Mouse (Mus musculus) hindbrain, postnatal 0 days (tissue): Measurements from ENCODE around the gene Fbxl18. TPM values are rescaled to one million over a fixed set of nuclear protein-coding genes. Genes with fewer than 3 reads are reported as not detected.

Experiments
- ATAC-seq: fragments of 200-750 bp; cut with Nextera tagmentation; 2 replicates; pipeline ENCODE4 v1.8.0; 2017; ENCODE audit warnings: mild to moderate bottlenecking, moderate TSS enrichment, moderate library complexity
- DNase-seq: peaks from one replicate; pipeline ENCODE4 v3.0.0-alpha.2; 2015; ENCODE audit warnings: low spot score
- H3K27ac ChIP-seq: fragments of 300-500 bp; sonication (generic); 2 replicates; pipeline ENCODE4 v1.5.1; 2014; ENCODE audit warnings: mild to moderate bottlenecking
- H3K27me3 ChIP-seq: fragments of 300-500 bp; sonication (generic); 2 replicates; pipeline ENCODE4 v1.6.1; 2014; ENCODE audit warnings: low read length, mixed read lengths; ENCODE audit not compliant: insufficient read depth
- H3K36me3 ChIP-seq: fragments of 300-500 bp; sonication (generic); 2 replicates; pipeline ENCODE4 v1.6.1; 2014; ENCODE audit warnings: low read length, mixed read lengths; ENCODE audit not compliant: insufficient read depth
- H3K4me1 ChIP-seq: fragments of 300-500 bp; sonication (generic); 2 replicates; pipeline ENCODE4 v1.6.1; 2014; ENCODE audit warnings: antibody characterized with exemption, low read length, mixed read lengths; ENCODE audit not compliant: insufficient read depth
- H3K4me2 ChIP-seq: fragments of 300-500 bp; sonication (generic); 2 replicates; pipeline ENCODE4 v1.6.1; 2014; ENCODE audit warnings: low read depth, mild to moderate bottlenecking, low read length, moderate library complexity, mixed read lengths
- H3K4me3 ChIP-seq: fragments of 300-500 bp; sonication (generic); 2 replicates; pipeline ENCODE4 v1.5.1; 2014; ENCODE audit warnings: low read length
- H3K9ac ChIP-seq: fragments of 300-500 bp; sonication (generic); replicated peaks from 2 replicates; pipeline ENCODE4 v1.6.1; 2014; ENCODE audit warnings: mild to moderate bottlenecking, low read length, moderate library complexity, mixed read lengths
- H3K9me3 ChIP-seq: fragments of 300-500 bp; sonication (generic); 2 replicates; pipeline ENCODE4 v1.6.1; 2016; ENCODE audit warnings: low read length, mixed read lengths
- CTCF ChIP-seq: IDR thresholded peaks from 2 replicates; pipeline ENCODE4 v1.5.1; 2016; ENCODE audit warnings: antibody characterized with exemption, control low read depth, low read depth
- WGBS: fragments of 180-500 bp; shearing (Covaris S2); extraction: QIAGEN DNeasy Blood & Tissue Kit; methylation state at CpG from one replicate; pipeline ENCODE4 v1.1.7; 2014; 5-methylcytosine and 5-hydroxymethylcytosine counted together
- polyA plus RNA-seq: library from polyadenylated mRNA; unstranded; fragments of >200 nt; fragmentation: Nextera tagmentation; extraction: Ambion mirVana; gene quantifications from 2 replicates; pipeline ENCODE4 v1.2.1, GENCODE M21; 2015
- total RNA-seq: library from RNA; depleted of rRNA; stranded (reverse); fragments of >200 nt; gene quantifications from 2 replicates; pipeline ENCODE4 v1.2.3, GENCODE M21; 2014; rRNA removed

Fbxl18 gene
- total and polyA plus RNA-seq, 2 experiments from 2014 or later = 31.4 to 68.6 TPM

DNA sequence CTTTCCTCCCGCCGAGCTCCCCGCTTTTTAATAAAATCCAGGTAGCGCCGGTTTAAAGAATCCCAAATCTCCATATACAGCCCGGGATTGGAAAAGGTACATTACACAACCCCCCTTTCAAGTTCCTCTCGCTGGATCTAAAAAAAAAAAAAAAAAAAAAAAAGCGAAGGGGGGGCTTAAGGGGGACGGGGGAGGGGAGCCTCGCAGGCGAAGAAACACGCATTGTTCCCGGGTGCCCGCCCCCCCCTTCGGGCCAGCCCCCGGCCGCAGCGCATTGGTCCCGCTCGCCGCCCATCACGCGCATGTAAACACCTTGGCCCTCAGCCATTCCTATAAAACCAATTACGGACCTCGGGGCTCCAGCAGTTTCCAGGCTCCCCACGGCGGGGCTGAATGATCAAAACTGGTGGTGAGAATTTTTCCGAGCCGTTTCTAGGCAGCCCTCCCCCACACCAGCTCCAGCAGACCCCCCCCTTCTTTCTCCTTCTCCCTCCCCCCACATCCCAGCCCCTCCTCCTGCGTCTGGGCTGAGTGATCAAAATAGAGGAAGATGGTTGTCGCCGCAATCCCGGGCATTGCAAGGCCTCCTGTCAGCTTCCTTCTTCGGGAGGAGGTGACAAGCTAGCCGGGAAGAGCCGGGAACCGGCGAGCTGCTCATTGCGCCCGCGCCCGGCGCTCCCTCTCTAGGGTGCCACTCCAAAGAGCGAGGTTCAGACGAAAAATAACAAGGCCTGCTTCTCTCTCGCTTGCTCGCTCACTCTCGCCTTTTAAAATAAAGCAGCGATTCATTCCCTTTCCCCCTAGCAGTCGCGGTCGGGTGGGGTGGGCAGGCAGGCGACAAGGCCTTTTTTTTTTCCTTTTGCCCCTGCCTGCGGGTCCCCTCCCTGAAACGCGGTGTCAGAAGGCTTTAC lies 77.4 kb downstream of the Fbxl18 start, which contains the start of gene Tnrc18:
Tnrc18 (minus strand) TSS at position 139 of the 911 bp plus-strand sequence.
- peak within 1 kb of the TSS; percentile 100 for H3K9ac ChIP-seq
- peak; percentile 100 for DNase-seq
- under 1% methylated on average over 55 of the region's 56 CpGs for WGBS

More for the DNA sequence above, 77.4 kb downstream of the Fbxl18 start, which contains the start of gene Tnrc18:
- Histone ChIP-seq H3K36me3 (no peaks in the 10 kb centered on the region), H3K27me3 (no peaks in the 10 kb centered on the region), H3K27ac (peak within 1 kb of the TSS; percentile 100), H3K4me3 (peak within 1 kb of the TSS; percentile 98), H3K4me1 (0 out of 2 replicates have a peak, but pooled peaks cover 2% of the 10 kb centered on the region), H3K4me2 (peak within 1 kb of the TSS; percentile 93), H3K9me3 (no peaks in the 10 kb centered on the region)
- TF ChIP-seq CTCF = no peak
- peak; percentile 82 for ATAC-seq

Other genes starting within 250 kb of the Fbxl18 start
- gene Slc29a4, start 202.9 kb downstream of the Fbxl18 start, total RNA-seq = 77.1 and 80.1 TPM in 2 replicates
- gene Slc29a4, start 202.9 kb downstream of the Fbxl18 start, polyA plus RNA-seq = 61.4 and 67.1 TPM in 2 replicates
- gene Tnrc18, start 77.8 kb downstream of the Fbxl18 start, total RNA-seq = 134 and 137 TPM in 2 replicates
- 17.0 and 19.9 TPM in 2 replicates for gene Tnrc18, start 77.8 kb downstream of the Fbxl18 start, polyA plus RNA-seq
- gene Actb, start 11.3 kb upstream of the Fbxl18 start, total RNA-seq = 5,437 and 5,693 TPM in 2 replicates
- 15,098 and 15,291 TPM in 2 replicates for gene Actb, start 11.3 kb upstream of the Fbxl18 start, polyA plus RNA-seq
- gene Fscn1, start 64.9 kb upstream of the Fbxl18 start, total RNA-seq = 613 and 715 TPM in 2 replicates
- 412 and 457 TPM in 2 replicates for gene Fscn1, start 64.9 kb upstream of the Fbxl18 start, polyA plus RNA-seq
- 28.0 and 32.7 TPM in 2 replicates for gene Rnf216, start 217.6 kb upstream of the Fbxl18 start, total RNA-seq
- gene Rnf216, start 217.6 kb upstream of the Fbxl18 start, polyA plus RNA-seq = 25.3 and 29.7 TPM in 2 replicates